Mouse (Mus musculus) erythroblast, embryonic 14.5 days (primary cell): Measurements from ENCODE around the gene Dbnl.

ENCODE experiments used
- GATA1 ChIP-seq: IDR thresholded peaks from 2 replicates; pipeline ENCODE4 v1.6.1; 2012; ENCODE audit warnings: low read length, inconsistent platforms, mixed read lengths
- TAL1 ChIP-seq: IDR thresholded peaks from 3 replicates; pipeline ENCODE4 v1.6.1; 2012; ENCODE audit warnings: low read length, inconsistent platforms, mixed read lengths

DNA sequence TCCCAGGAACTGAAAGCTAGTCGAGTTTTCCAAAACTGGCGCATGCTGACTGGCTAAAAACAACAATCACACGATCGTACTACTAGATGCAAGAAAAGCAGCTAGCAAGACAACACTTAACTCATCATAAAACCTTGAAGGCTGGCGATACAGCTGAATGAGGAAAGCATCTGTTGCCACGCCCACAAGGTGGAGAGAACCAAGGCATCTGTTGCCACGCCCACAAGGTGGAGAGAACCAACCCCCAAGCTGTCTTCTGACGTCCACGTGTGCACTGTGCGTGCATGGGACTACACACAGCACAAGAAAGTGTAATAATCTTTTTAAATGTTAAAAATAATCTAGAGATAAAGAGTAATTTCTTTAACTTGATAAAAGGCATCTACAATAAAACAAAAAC, 25.1 kb downstream of the Dbnl start:
- no peak for TF ChIP-seq GATA1
- TF ChIP-seq TAL1: no peak
